Mouse (Mus musculus) left cerebral cortex, postnatal 36 days (tissue): ENCODE results near the gene Cecr2. TPM values are rescaled to one million over a fixed set of nuclear protein-coding genes. Genes with fewer than 3 reads are reported as not detected.

ENCODE experiments used
- DNase-seq, 2 experiments: peaks; one replicate each; pipeline ENCODE4 v3.0.0; 2021 to 2022; ENCODE audit warnings: low spot score in 2 of 2, mixed read lengths in 1 of 2
- intact Hi-C: fragments of 180-260 bp; cut with DNase I; formaldehyde crosslinking; loops from one replicate; pipeline ENCODE4 v1.15.1; 2025
- total RNA-seq, 2 experiments: library from RNA; stranded (reverse); gene quantifications; 2 replicates each; pipeline ENCODE4 v1.2.3; 2021

Cecr2 gene
- total RNA-seq, 2 experiments from 2014 or later = 3.7 to 3.9 TPM

- intact Hi-C loops = loop anchor here (2.0 kb wide), 1 partner anchor 86 kb away; no protein-coding TSS in a partner anchor
Measured at GRCm38 (mm10) chr6:120666761-120667421, 722 bp downstream of the Cecr2 start.

DNA sequence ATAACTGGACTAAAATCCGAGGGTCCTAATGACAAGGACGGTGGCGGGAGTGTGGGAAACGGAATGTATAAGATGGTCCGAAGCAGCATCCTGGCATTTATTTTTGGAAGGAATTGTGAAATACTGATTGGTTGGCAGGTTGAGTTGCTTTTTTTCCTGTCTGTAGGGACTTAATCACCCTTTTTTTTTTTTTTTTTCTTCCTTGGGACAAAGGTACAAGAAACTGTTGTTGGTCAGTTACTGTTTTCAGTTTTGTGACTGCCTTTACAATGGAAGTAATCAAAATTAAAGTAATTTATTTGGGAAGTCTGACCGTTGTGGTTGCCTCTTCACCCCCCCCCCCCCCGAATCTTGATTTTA lies 1.2 kb downstream of the Cecr2 start:
- DNase-seq = no peak
- intact Hi-C loops = loop anchor here (2.0 kb wide), 1 partner anchor 87 kb away; no protein-coding TSS in a partner anchor

More at GRCm38 (mm10) chr6:120666761-120667421, 722 bp downstream of the Cecr2 start:
- DNase-seq = peak in 1 of 2 experiments; percentile 22

DNA sequence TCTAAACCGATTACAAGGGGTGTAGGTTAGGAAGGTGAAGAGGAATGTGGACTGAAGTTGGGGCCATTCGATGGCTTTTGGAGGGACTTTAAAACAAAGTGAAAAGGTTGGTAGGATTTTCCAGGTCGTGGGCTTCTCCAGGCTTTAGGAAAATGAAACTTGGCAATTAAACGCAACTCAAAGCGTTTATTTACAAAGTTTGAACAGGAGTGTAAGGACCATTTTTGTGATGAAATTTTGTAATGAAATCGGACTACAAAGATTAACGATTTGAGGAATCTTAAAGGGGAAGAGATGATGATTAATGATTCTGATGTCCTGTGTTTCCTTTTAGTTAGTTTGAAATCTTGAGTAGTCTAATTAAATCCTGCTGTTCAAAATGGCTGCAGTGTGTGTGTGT lies 1.7 kb downstream of the Cecr2 start:
- DNase-seq = no peak
- intact Hi-C loops = loop anchor here (2.0 kb wide), 1 partner anchor 87 kb away; no protein-coding TSS in a partner anchor

DNA sequence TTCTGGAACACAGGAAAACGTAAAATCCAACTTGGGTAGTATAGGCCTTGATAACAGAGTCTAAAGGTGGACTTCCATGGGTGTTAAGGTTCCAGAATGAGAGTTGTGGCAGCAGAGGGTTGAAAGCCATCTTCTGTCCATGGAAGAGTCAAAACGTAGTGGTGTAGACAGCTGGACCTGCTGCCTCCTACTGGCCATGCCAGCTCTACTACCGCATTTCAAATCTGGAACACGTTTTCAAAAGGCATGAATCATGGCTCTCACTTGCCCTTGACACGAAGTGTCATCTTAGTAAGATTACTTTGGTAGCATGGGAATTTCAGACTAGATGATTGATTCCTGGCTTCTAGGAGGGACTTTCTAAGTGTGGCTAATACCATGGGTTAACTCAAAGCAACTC lies 8.0 kb downstream of the Cecr2 start:
- intact Hi-C loops = no loop called here
- DNase-seq = no peak

- DNase-seq = no peak
- intact Hi-C loops = no loop called here
Measured at GRCm38 (mm10) chr6:120674881-120675280, 8.7 kb downstream of the Cecr2 start.

- intact Hi-C loops = no loop called here
- DNase-seq = no peak
Measured at GRCm38 (mm10) chr6:120675979-120676378, 9.8 kb downstream of the Cecr2 start.

- no peak for DNase-seq
- intact Hi-C loops = no loop called here
Measured at GRCm38 (mm10) chr6:120683351-120683750, 17.2 kb downstream of the Cecr2 start.

GRCm38 (mm10) chr6:120684750-120685149 lies 18.6 kb downstream of the Cecr2 start:
- intact Hi-C loops = no loop called here
- no peak for DNase-seq

GRCm38 (mm10) chr6:120686872-120687650 lies 20.9 kb downstream of the Cecr2 start:
- DNase-seq = no peak
- intact Hi-C loops = no loop called here

DNA sequence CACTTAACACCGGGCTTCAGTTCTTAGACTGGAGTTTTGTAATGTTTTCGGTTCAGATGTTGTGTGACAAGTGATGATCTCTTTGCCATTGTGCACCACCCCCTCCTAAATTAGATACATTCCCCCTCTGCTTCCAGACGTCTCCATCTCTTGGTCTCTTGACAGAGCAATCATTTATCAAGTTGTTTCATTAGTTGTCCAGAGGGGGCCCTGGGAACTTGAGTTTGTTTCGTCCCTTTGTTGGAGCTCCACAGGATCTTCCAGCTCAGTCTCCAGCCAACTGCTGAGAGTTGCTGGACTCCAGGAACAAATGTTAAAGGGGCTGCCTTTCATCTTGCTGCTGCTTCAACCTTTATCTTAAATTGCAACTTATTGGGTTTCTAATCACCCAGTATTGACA lies 34.1 kb downstream of the Cecr2 start:
- no peak for DNase-seq
- intact Hi-C loops = no loop called here

GRCm38 (mm10) chr6:120704376-120704775 lies 38.2 kb downstream of the Cecr2 start:
- intact Hi-C loops = no loop called here
- DNase-seq = no peak

DNA sequence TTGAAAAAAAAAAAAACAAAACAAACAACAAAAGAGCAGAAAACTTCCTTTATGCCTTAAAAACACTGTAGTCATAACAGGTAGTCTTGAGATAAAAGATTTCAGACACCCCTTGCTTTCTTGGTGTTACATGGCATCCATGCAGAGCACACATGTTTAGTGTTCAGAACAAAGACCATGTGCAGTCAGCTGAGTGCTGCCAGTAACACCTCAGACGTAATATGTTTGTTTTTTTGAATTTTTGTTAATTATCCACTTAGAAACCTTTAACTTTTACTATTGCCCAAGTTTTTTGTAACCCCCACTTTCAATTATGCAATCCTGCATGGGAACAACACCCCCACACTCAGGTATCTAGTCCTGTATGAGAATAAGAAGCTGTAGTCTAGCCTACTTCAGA lies 42.6 kb downstream of the Cecr2 start:
- intact Hi-C loops = no loop called here
- DNase-seq = no peak

- no peak for DNase-seq
- intact Hi-C loops = no loop called here
Measured at GRCm38 (mm10) chr6:120714806-120715205, 48.6 kb downstream of the Cecr2 start.

DNA sequence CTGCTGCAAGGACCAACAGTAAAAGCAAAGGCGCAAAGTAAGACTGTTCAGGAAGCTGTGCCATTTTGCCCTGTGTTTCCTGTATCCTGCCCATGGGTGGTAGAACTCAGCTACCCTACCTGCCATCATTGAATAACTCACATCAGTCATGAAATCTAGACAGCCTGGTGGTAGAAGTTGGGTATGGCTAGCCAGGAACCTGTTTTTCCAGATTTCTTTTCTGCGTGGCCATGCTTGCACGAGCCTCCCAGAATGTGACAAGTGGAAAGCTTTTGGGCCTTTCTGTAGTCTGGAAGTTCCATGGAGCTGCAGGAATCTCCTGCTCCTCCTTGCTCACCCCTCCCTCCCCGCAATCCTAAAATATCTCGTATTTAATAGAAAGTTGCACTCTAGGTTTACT lies 49.1 kb downstream of the Cecr2 start:
- no peak for DNase-seq
- intact Hi-C loops = no loop called here

DNA sequence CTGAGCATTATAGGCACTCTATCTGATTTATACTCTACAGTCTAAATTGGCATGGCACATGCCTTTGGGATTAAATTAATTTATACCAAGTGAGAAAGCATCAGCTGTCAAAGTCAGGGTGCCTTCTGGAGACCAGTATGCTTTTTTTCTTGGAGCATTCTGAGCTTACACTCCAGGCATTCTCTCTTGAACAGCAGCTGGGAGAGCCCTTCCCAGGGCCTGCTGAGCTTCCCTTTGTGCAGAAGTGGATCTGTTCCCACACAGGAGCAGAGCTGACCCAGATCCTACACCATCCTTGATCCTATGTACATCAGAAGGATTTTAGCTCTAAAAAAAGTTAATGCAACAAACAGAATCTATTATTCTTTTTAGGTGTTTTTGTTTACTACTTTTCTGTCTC lies 49.7 kb downstream of the Cecr2 start:
- intact Hi-C loops = no loop called here
- no peak for DNase-seq

GRCm38 (mm10) chr6:120716531-120716984 lies 50.4 kb downstream of the Cecr2 start:
- intact Hi-C loops = no loop called here
- no peak for DNase-seq

- intact Hi-C loops = no loop called here
- no peak for DNase-seq
Measured at GRCm38 (mm10) chr6:120725986-120726385, 59.8 kb downstream of the Cecr2 start.

GRCm38 (mm10) chr6:120736011-120736410 lies 69.8 kb downstream of the Cecr2 start:
- DNase-seq = no peak
- intact Hi-C loops = loop anchor here (1.0 kb wide), 1 partner anchor 197 kb away; no protein-coding TSS in a partner anchor

DNA sequence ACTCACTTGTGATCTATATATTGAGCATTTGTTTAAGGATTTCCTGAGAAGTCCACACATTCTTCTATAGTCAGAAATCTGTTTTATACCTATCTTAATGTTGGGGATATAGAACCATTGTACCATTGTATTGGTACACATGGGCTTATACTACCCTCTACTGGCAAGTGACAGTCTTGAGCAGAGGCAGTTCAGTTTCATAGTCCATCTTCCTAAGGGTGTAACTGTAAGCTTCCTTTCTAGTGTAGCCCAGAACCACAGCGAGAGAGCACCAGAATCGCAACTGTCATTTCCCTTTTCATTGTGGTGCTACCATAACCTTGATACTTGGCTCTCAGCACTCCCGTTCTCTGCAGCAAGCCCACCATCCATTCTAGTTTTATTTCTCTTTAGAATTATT lies 70.4 kb downstream of the Cecr2 start:
- no peak for DNase-seq
- intact Hi-C loops = loop anchor here (1.0 kb wide), 1 partner anchor 197 kb away; no protein-coding TSS in a partner anchor

DNA sequence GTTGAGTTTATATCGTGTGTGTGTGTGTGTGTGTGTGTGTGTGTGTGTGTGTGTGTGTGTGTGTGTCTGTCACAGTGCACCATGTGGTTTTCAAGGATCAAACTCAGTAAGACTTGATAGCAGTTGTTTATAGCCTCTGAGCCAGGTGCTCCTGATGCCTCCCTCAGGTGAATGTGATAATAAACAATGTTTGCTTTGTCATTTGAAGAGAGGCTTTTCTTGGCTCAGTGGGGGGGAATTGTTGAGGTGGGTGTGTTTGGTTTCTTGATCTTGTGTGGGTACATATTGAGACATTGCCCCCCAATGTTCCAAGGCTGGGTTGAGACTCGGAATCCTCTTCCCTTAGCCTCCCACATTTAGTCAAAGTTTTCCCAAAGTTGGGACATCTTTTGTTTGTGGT lies 77.0 kb downstream of the Cecr2 start:
- DNase-seq = no peak
- intact Hi-C loops = no loop called here

DNA sequence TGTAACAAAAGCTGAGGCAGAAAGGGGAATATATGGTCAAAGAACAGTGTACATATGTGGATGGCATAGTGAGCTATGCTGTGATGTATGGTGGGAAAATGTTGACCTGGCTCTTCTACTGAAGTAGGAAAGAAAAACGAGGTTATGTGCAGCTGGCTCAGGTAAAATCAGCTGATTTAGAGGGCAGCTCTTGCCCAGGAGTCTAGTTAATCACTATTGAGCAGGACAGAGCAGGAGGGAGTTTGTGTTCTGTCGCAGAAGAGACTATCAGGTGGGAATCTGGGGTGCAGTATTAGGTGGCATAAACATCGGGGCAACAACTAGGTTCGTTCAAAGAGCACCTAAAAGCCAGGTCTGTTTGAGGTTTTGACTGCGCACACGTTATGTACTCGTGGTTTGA lies 78.1 kb downstream of the Cecr2 start:
- no peak for DNase-seq
- intact Hi-C loops = no loop called here
